Mouse (Mus musculus) liver, adult 2 months (tissue): ENCODE data around the gene Nipa2. TPM values are rescaled to one million over a fixed set of nuclear protein-coding genes. Genes with fewer than 3 reads are reported as not detected.

Experiments used
- DNase-seq: peaks from one replicate; pipeline ENCODE4 v3.0.0-alpha.2; 2011; ENCODE audit warnings: low read depth, low spot score; ENCODE audit errors: extremely low read depth
- H3K27ac ChIP-seq: fragments of 200-500 bp; replicated peaks from 2 replicates; pipeline ENCODE4 v1.5.1; 2012; ENCODE audit warnings: low read depth, mild to moderate bottlenecking, control low read depth, inconsistent platforms, low read length; ENCODE audit not compliant: insufficient read depth
- H3K27me3 ChIP-seq: fragments of 200-500 bp; 2 replicates; pipeline ENCODE4 v1.6.1; 2012; ENCODE audit warnings: mild to moderate bottlenecking, moderate library complexity, low read length, inconsistent platforms; ENCODE audit not compliant: control insufficient read depth, insufficient read depth
- H3K36me3 ChIP-seq: fragments of 200-500 bp; 2 replicates; pipeline ENCODE4 v1.6.1; 2012; ENCODE audit warnings: low read length, inconsistent platforms; ENCODE audit not compliant: control insufficient read depth, insufficient read depth
- H3K4me1 ChIP-seq: fragments of 200-500 bp; 2 replicates; pipeline ENCODE4 v1.6.1; 2011; ENCODE audit warnings: low read length; ENCODE audit not compliant: control insufficient read depth, insufficient read depth
- H3K4me3 ChIP-seq: fragments of 200-500 bp; 2 replicates; pipeline ENCODE4 v1.5.1; 2011; ENCODE audit warnings: low read depth, mild to moderate bottlenecking, control low read depth, low read length, moderate library complexity; ENCODE audit not compliant: insufficient read depth
- H3K79me2 ChIP-seq: fragments of 200-500 bp; 2 replicates; pipeline ENCODE4 v1.6.1; 2012; ENCODE audit warnings: inconsistent platforms, mild to moderate bottlenecking, low read length, moderate library complexity; ENCODE audit not compliant: control insufficient read depth, insufficient read depth
- H3K9ac ChIP-seq: fragments of 200-500 bp; 2 replicates; pipeline ENCODE4 v1.6.1; 2012; ENCODE audit warnings: low read depth, mild to moderate bottlenecking, control low read depth, inconsistent platforms, low read length
- CTCF ChIP-seq: fragments of 200-500 bp; IDR thresholded peaks from 2 replicates; pipeline ENCODE4 v1.5.1; 2011; ENCODE audit warnings: low read depth, low read length, control low read depth
- POLR2A ChIP-seq: fragments of 200-500 bp; IDR thresholded peaks from 2 replicates; pipeline ENCODE4 v1.6.1; 2011; ENCODE audit warnings: low read length, control low read depth; ENCODE audit not compliant: insufficient read depth; ENCODE audit errors: extremely low read depth
- WGBS: fragments of 180-500 bp; shearing (Covaris S2); methylation state at CpG from one replicate; pipeline ENCODE4 v1.1.7; 2018; 5-methylcytosine and 5-hydroxymethylcytosine counted together
- polyA plus RNA-seq: library from polyadenylated mRNA; depleted of rRNA; stranded (reverse); fragments of >200 nt; gene quantifications from 2 replicates; pipeline ENCODE4 v1.2.3, GENCODE M21; 2012
- total RNA-seq: library from RNA; depleted of rRNA; stranded (reverse); fragments of >200 nt; gene quantifications from 2 replicates; pipeline ENCODE4 v1.2.3, GENCODE M21; 2014

Gene Nipa2
- total and polyA plus RNA-seq, 2 experiments: 7.2 to 17.8 TPM

GRCm38 (mm10) chr7:55991858-55992257 lies 29.6 kb upstream of the Nipa2 start:
- no peaks in the 10 kb centered on the region for H3K79me2 ChIP-seq
- no peak overlapping the region for H3K27ac ChIP-seq
- TF ChIP-seq POLR2A (no peak), CTCF (no peak)
- H3K27me3 ChIP-seq: no peaks in the 10 kb centered on the region
- no peak overlapping the region for H3K9ac ChIP-seq
- H3K4me1 ChIP-seq: no peaks in the 10 kb centered on the region
- no peaks in the 10 kb centered on the region for H3K36me3 ChIP-seq
- DNase-seq: no peak
- no peak overlapping the region for H3K4me3 ChIP-seq
- WGBS: 93% methylated on average over 7 of the region's 7 CpGs

- no peak overlapping the region for H3K9ac ChIP-seq
- H3K27me3 ChIP-seq: no peaks in the 10 kb centered on the region
- whole genome bisulfite sequencing: 95% methylated on average over 3 of the region's 3 CpGs
- H3K4me1 ChIP-seq: no peaks in the 10 kb centered on the region
- DNase-seq: no peak
- no peak overlapping the region for H3K4me3 ChIP-seq
- no peak overlapping the region for H3K27ac ChIP-seq
- TF ChIP-seq POLR2A: no peak
- TF ChIP-seq CTCF: no peak
- no peaks in the 10 kb centered on the region for H3K79me2 ChIP-seq
- H3K36me3 ChIP-seq: no peaks in the 10 kb centered on the region
Measured at GRCm38 (mm10) chr7:55991129-55991528, 28.9 kb upstream of the Nipa2 start.

- 32% methylated on average over 13 of the region's 13 CpGs for WGBS
- Histone ChIP-seq H3K9ac (no peak overlapping the region), H3K4me3 (no peak overlapping the region), H3K27me3 (no peaks in the 10 kb centered on the region), H3K4me1 (no peaks in the 10 kb centered on the region), H3K36me3 (no peaks in the 10 kb centered on the region), H3K27ac (no peak overlapping the region), H3K79me2 (no peaks in the 10 kb centered on the region; the same call in 1 of the 2 replicates)
- DNase-seq: peak; percentile 34
- TF ChIP-seq POLR2A (no peak), CTCF (peak; percentile 74)
Measured at GRCm38 (mm10) chr7:55986526-55987214, 24.4 kb upstream of the Nipa2 start.

- WGBS: 89% methylated on average over 4 of the region's 4 CpGs
- no peak overlapping the region for H3K27ac ChIP-seq
- no peak for TF ChIP-seq CTCF
- no peak for TF ChIP-seq POLR2A
Measured at GRCm38 (mm10) chr7:55984754-55985153, 22.5 kb upstream of the Nipa2 start.

GRCm38 (mm10) chr7:55983107-55983506 lies 20.8 kb upstream of the Nipa2 start:
- no peak for DNase-seq
- no peaks in the 10 kb centered on the region; the same call in 1 of the 2 replicates for H3K79me2 ChIP-seq
- no peak overlapping the region for H3K9ac ChIP-seq
- no peaks in the 10 kb centered on the region; the same call in 1 of the 2 replicates for H3K36me3 ChIP-seq
- TF ChIP-seq CTCF: no peak
- TF ChIP-seq POLR2A: no peak
- H3K4me1 ChIP-seq: no peaks in the 10 kb centered on the region
- 94% methylated on average over 5 of the region's 5 CpGs for WGBS
- no peak overlapping the region for H3K4me3 ChIP-seq
- H3K27ac ChIP-seq: no peak overlapping the region
- H3K27me3 ChIP-seq: no peaks in the 10 kb centered on the region

More at GRCm38 (mm10) chr7:55984754-55985153, 22.5 kb upstream of the Nipa2 start:
- H3K9ac ChIP-seq: no peak overlapping the region
- H3K36me3 ChIP-seq: no peaks in the 10 kb centered on the region
- H3K4me1 ChIP-seq: no peaks in the 10 kb centered on the region
- DNase-seq: no peak
- no peaks in the 10 kb centered on the region; the same call in 1 of the 2 replicates for H3K79me2 ChIP-seq
- H3K27me3 ChIP-seq: no peaks in the 10 kb centered on the region
- H3K4me3 ChIP-seq: no peak overlapping the region

GRCm38 (mm10) chr7:55982010-55982700 lies 19.9 kb upstream of the Nipa2 start:
- H3K79me2 ChIP-seq: no peaks in the 10 kb centered on the region; the same call in 1 of the 2 replicates
- H3K4me1 ChIP-seq: no peaks in the 10 kb centered on the region
- no peak overlapping the region for H3K9ac ChIP-seq
- WGBS: 83% methylated on average over 10 of the region's 10 CpGs
- H3K27ac ChIP-seq: no peak overlapping the region
- no peaks in the 10 kb centered on the region for H3K27me3 ChIP-seq
- H3K36me3 ChIP-seq: no peaks in the 10 kb centered on the region; the same call in 1 of the 2 replicates
- no peak for DNase-seq
- H3K4me3 ChIP-seq: no peak overlapping the region
- no peak for TF ChIP-seq CTCF
- no peak for TF ChIP-seq POLR2A
